Mouse (Mus musculus) urinary bladder, adult 18-20 months (tissue): ENCODE measurements at regions not wholly inside any gene's neighbourhood (a gene's known extent, or its start where the extent isn't known, plus 50 kb on each side); places are given as distances from the start of the nearest gene placed in this dataset.

Source experiments
- DNase-seq, 2 experiments: peaks; one replicate each; pipeline ENCODE4 v3.0.0; 2022; ENCODE audit warnings: low spot score in 2 of 2, mixed read lengths in 2 of 2

- peak in 1 of 2 experiments; percentile 4 for DNase-seq
Observed at GRCm38 (mm10) chr6:140300470-140301145, 123.2 kb upstream of the Plekha5 start.

GRCm38 (mm10) chr6:140299653-140300052 lies 124.2 kb upstream of the Plekha5 start:
- DNase-seq = no peak

DNA sequence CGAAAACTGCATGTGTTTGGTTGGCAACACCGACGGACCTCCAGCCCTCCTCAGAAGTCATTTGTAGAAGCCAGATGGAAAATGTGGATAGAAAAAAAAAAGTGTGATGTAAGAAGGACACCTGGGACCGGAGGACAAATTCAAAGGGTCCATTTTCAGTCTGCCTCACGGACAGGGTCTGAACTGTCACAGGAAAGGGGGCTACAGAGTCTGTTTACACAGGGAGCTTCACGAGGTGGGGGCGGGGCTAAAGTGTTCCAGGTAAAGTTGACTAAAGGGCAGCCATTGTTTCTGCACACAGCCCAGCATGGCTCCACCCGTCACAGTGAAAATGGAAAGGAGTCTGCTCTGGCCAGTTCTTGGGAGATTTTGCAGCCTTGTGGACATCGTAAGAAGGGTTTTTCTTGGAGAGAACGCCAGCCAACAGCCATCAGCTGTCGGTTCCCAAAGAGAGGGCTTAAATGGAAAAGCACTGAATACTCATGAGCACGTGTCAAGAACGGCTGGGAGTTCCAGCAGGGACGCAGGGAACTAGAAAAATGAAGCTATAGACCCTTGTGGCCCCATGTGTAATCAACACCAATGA lies 125.8 kb upstream of the Plekha5 start:
- DNase-seq = no peak

DNA sequence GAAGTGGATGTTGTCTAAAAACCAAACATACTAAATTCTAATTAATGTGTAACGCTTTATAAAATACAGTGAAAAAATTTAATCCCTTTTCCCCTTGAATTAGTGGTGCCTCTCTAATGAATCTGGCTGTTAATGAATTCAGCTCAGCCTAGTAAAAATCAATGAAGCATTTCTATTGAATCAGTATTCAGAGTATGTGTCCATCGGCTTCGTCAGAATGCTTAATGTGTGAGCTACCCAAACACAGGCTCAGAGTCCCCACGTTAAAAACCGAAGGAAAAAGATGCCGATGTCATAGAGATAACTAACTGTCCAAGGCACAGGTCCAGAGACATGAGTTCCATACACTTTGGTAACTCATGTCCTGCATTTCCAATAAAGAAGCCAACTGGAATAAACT lies 126.3 kb upstream of the Plekha5 start:
- no peak for DNase-seq

DNA sequence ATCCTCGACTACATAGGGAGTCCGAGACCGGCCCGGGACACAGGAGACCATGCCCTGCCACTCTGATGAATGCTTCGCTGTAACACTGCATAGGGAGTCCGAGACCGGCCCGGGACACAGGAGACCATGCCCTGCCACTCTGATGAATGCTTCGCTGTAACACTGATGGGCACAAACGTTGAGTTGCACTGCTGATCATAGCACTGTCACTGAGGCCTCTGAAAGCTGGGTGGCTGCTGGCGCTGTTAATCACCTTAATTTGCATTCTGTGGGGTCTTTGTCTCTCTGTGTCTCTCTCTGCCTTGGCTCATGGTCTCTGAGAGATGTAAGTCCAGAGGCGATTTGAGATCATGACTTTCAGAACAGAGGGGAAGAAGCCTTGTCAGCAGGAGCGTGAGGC lies 133.7 kb upstream of the Plekha5 start:
- no peak for DNase-seq

GRCm38 (mm10) chr6:140288799-140289198 lies 135.1 kb upstream of the Plekha5 start:
- DNase-seq = no peak

GRCm38 (mm10) chr6:140282285-140282577 lies 141.6 kb upstream of the Plekha5 start:
- DNase-seq = no peak

DNA sequence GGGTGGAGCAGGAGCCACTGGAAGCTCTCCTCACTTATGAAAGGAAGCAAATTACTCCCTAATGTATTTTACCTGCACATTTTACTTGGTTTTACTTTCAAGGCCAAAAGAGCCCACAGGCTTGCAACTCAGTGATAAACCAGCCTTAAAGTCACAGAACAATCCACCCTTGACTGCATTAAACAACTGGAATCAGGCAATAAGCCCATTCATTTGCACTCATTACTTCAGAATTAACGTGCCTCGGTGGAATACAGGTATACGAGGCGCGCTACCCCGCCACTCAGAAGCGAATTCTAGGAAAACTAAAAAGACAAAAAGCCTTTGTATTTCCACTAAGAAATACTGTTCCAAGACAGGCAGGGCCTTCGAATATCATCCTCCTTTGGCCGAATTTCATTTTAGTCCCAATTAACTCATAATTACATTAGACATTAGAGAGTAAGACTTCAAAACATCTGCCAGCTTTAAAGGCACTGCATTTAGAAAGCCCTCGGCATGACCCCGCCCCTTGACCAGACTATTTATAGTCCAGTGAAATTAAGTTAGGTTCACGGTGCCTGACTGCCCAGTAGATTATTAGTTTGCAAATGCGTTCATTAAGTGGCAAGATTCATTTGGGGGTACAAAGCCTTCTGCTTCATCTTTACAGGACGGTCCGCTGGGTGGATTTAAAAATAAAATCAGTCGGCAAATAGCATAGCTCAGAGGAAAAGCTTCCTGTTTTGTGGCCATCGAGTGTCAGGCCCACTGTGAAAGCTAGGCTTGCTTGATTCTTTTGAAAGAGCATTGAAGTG lies 142.2 kb upstream of the Plekha5 start:
- no peak for DNase-seq

GRCm38 (mm10) chr6:140280817-140281475 lies 142.9 kb upstream of the Plekha5 start:
- no peak for DNase-seq

GRCm38 (mm10) chr6:140279736-140280370 lies 144.0 kb upstream of the Plekha5 start:
- no peak for DNase-seq

- DNase-seq = no peak
Observed at GRCm38 (mm10) chr6:140278750-140279149, 145.1 kb upstream of the Plekha5 start.

DNA sequence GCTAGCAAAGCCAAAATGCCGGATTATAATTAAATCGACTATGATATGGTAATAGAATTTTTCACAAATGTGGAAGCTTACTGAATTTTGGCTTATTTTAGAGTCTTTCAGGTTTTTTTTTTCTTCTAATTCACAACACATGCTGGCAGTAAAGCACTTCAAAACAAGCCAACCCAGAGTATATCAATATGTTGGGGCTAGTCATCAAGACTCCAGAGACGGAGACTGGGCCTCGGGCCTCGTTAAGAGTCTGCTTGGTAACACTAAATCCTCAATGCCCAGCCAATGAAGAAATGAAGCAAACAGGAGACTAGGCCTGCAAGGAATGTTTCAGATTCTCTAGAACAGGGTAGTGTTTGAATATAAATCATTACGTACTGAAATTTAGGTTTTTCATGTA lies 153.3 kb upstream of the Plekha5 start:
- DNase-seq = no peak

DNA sequence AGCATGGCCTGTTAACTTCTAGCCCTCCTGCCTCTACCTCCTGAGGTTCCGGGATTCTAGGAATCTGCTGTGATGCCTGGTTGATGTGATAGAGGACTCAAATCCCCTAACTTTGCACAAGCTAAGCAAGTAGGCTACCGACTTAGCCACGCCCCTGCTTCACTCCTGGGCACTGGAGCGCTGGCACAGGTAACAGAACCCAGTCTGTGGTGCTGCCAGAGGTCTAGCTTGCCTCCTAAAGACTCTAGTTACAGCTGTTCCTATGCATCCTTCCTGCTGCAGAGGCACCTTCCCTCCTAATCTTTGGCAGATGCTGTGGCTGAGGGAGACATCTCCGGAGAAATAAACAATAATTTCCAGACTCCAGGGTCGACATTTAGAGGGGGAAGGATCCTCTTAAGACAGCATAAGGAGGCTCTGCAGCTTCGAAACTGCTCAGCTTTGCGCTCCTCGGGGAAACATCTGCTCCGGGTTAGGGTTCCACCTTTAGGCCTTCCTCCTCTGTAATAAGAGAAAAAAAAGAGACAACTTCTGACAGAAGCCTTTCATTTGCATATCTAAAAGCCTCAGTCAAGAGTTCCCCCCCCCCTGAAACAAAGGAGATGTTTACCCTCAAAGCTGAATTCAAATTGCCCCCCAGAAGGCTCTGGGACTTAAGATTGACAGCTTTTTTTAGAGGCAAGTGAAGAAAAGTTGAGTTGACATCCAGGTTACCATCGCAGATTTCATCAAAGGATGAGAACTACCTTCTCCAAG lies 155.4 kb upstream of the Plekha5 start:
- DNase-seq = no peak

GRCm38 (mm10) chr6:140263920-140264319 lies 159.9 kb upstream of the Plekha5 start:
- DNase-seq = no peak

DNA sequence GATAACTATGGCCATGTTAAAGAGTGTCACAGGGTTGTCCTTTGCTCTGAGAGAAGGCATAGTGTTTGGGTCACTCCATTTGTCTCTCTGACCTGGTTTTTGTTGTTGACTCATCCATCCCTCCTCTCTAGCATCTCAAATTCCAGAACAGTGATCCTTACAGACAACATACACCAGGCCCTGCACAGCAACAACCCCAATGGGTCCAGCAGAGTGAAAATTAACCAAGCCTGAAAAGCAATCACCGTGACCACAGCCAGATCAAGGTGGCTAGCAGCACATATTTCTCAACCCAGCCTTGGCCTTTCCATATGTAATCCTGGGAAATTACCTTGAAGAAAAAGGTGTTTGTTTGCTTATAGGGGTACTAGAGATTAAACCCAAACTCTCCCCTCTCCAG lies 162.0 kb upstream of the Plekha5 start:
- DNase-seq = no peak

DNA sequence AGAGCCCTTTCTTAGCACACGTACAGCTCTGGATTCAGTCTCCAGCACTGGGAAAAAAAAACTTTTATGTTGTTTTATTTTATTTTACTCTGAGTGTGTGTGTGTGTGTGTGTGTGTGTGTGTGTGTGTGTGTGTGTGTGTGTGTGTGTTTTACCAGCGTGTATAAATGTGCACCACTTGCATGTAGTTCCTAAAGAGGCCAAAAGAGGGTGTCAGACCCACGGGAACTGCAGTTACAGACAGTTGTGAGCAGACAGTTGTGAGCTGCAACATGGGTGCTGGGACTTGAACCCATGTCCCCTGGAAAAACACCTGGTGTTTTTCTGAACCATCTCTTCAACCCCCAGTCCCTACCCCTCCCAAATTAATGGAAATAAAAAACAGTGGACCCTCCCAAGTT lies 165.1 kb upstream of the Plekha5 start:
- DNase-seq = no peak

GRCm38 (mm10) chr6:140258101-140258500 lies 165.8 kb upstream of the Plekha5 start:
- no peak for DNase-seq

DNA sequence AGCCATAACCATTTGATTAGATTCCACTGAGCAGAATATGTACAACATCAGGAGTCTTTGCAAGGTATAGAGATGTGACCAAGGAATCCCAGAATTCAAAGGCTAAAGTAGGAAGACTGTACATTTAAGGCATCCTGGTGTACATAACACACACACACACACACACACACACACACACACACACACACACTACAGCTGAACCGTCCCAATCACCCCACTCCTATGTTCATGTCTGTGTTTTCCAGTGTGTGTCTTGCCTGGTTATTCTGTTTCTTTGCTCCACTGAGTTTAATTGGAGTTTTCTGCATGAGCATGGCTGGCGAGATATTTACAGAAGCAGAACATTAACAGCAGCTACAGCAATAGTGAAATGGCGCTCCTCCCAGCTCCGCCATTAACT lies 172.3 kb upstream of the Plekha5 start:
- DNase-seq = no peak

GRCm38 (mm10) chr6:140243411-140244151 lies 180.3 kb upstream of the Plekha5 start:
- no peak for DNase-seq

DNA sequence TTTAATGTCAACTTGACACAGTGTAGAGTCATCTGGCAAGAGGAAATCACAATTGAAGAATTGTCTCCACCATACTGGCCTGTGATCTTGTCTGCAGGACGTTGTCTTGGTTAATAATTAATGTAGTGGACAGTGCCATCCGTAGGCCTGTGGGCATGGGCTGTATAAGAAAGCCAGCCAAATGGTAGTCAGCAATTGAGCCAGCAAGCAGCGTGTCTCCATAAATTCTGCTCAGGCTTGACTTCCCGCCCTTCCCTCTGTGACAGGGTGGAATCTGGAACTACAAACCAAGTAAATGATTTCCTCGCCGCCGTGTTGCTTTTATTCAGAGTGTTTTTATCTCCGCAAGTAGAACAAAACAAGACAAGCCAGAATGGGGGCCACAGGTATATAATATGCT lies 184.5 kb upstream of the Plekha5 start:
- no peak for DNase-seq

- no peak for DNase-seq
Observed at GRCm38 (mm10) chr6:140231537-140231936, 190.3 kb upstream of the Plcz1 start.
